Mouse (Mus musculus): ENCODE data around the gene Sco2.

The Sco2 gene

DNA sequence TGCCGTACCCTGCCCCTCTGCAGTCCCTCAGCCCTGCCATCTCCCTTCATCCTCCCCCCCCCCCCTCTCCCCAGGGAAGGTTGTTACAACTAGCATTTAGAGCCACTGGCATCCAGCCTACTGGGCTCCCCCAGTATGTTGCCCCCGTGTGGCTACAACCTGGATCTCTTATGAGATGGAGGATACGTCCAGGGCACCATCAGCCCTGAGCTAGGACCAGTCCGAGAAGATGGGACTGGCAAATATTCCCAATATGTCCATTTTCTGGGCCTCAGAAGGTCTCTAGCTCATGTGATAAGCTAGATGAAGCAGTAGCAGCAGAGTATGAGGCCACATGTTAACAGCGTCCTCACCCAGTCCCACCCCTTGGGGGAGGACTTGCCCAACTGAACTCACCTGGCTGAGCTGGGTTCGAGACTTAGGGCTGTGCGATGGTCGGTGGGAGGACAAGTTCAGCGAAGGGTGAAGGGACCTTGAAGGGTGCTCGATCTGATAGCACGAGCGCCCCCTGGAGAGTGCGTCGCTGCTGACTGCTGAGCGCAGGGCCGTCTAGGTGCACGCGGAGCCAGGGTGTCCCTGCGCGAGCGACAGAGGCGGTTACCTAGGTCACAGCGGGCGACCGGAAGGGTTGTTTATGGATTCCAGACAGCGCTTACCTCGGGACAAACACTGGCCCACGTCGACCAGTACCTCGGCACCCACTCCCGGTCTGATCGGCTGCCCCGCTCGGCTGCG is 452 bp downstream of the Sco2 start:
- DNase-seq (ENCODE audit: low spot score in 2 of 2): peak; percentile 67 to 87

DNA sequence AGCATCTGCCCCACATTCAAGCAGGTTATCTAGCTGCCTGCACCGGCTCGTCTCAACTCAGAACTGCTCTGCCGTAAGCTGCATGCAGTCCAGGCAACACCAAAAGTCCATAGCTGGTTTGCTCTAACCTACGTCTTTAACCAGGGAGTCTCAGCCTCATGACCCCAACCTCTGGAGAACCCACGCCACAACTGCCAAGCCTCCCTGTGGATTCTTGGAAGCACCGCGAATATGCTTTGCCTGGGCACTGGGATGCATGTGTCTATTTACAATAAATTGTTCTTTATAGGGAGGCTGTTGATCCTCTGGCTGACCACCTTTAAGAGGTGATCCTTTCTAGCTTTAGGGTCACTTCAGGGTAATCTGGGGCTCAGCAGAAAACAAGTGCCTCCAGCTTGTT is 1.1 kb downstream of the Sco2 start:
- DNase-seq (ENCODE audit: low spot score in 2 of 2): no peak

DNA sequence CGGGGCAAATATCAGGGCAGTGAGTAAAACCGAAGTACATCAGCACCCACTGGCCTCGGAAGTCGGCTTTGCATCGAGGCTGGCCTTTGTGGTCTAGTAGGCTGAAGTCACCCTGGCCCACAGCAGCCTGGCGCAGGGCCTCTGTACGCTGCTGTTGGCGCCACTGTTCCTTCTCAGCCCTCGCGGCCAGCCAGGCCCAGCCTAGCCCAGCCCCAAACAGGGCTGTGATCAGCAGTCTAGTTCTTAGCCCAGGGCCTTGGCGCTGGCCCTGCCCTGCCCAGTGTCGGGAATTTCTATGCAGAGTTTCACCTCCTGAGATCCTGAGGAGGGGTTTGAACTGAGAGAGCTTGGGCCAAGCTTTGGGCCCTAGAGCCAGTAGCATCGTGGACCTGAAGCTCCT is 1.6 kb downstream of the Sco2 start:
- DNase-seq (ENCODE audit: low spot score in 2 of 2): no peak

DNA sequence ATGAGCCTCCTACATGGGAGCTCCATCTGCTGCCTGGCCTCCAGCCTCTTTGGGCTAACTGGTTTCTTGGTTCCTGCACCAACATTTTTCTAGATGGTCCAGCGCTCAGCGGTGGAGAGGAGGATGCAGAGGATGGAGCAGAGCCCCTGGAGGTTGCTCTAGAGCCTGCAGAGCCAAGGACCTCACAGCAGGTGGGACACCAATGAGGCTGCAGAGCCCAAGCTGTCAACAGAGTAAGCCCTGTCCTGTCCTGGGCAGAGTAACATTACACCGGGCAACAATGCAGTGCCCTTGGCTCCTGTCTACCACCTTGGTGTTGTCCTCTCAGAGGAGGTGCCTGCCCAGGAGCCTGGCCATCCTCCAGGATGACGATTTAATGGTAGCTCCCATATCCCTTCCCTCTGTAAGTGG is 8.5 kb downstream of the Sco2 start:
- DNase-seq (ENCODE audit: low spot score in 2 of 2): no peak

DNA sequence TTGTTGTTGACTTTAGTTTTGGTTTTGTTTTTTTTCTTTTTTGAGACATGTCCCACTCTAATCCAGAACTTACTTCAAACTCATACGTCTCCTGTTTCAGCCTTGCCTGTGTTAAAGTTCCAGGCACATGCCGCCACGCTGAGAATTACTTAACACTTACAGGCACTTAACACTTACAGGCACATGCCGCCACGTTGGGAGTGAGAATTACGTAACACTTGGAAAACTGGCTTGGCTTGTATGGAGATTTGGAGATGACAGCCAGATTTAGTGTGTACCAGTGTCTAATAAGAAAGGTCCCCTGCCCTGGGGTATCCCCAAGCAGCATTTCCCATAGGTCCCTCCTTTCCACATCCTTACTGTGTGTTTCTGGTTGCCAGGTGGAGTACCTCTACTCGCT is 10.6 kb downstream of the Sco2 start:
- DNase-seq (ENCODE audit: low spot score in 2 of 2): no peak

DNA sequence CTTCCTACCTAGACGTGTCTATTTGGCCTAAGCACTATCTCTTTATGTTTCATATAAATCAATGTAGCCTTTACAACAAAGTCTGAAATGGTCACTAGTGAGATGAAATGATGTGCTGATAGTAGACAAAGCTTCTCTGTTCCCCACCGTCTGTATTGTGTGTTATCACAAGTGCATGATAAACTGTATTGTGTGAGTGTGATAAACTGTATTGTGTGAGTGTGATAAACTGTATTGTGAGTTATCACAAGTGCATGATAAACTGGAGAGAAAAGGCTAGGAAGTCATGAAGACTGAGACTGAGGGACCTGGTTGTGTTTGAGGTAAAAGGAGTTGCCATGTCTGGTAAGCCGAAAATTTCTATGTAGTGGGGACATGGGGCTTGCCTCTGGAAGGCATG is 14.9 kb downstream of the Sco2 start:
- DNase-seq (ENCODE audit: low spot score in 2 of 2): no peak

DNA sequence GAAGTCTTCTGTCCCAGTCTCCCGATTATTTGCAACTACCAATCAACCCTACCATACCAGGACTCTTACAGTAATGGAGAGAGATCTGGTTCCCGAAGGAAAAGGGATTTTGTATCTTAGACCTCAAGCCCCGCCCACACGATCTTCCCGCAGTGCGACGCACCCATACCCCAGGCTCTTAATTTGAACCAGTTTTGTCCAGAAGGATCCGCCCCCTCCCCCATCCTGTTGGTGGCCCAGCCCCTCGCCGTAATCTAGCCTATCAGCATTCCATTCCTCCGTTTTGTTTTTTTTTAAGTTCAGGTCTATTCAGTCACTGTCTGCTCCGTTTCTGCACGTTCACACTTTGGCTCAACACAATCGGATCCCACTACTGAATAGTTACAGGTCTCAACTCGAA is 17.3 kb downstream of the Sco2 start:
- DNase-seq (ENCODE audit: low spot score in 2 of 2): peak in 1 of 2 experiments; percentile 39

DNA sequence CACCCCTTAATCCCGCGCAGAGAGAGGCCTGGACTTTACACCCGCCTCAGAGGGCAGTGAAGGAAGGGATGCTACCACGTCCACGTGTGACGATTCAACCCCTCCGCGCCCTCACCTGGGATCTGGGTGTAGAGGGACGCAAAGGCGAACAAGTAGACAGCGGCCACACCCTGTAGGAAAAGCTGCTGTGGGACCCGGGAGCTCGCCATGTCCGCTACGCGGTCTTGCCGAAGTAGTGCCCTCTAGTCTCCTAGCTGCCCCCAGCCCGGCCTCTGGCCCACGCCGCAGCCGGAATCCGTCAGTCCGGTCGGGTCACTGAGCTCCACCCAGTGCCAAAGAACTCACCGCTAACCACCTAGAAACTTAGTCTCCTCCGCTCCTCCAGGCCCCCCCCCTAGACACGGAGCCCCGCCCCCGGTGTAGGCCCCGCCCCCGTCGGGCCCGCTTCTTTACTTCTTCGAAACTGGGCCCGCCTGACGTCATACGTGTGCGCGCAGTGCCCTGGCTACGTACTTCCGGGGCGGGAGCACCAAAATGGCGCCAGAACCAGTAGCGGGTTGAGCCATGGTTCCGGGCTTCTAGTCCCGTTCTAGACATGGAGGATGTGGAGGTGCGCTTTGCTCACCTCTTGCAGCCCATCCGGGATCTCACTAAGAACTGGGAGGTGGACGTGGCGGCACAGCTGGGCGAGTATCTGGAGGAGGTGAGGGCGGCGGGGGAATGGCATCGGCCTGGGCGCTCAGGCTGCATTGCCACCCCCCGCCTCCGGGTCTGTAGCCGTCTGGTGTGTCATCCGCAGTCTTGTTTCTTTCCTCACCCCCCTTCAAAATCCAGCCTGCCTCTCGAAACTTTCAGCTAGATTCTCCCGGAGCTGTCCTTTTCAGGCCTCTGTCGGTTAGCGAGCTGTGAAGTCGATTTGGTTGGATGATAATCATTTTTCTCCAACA is 18.1 kb downstream of the Sco2 start, which contains the start of the genes Lmf2 and Ncaph2:
TSS of gene Lmf2 (minus strand) at position 419 of the 947 bp plus-strand sequence.
TSS of gene Ncaph2 (plus strand) at position 479 of the 947 bp plus-strand sequence.
- peak; percentile 79 to 94 for DNase-seq (ENCODE audit: low spot score in 2 of 2)

DNA sequence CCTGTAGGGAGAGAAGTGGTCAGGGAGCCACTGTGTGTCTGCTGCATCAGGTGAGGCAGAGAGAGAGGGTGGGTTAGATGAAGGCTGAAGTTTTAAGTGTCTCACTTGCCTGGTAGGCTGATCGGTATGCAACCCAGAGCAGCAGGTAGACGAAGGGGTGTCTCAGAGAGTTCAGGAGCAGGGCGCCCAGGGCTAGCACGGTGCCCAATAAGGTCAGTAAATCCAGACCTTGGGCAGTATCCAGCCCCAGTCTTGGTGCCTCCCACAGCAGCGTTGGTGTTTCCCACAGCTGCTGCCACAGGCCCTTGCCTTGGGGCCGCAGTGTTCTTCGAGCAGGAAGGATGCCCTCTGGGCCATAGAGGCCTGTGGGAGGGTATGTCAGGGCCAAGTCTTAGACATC is 19.2 kb downstream of the Sco2 start:
- no peak for DNase-seq (ENCODE audit: low spot score in 2 of 2)

DNA sequence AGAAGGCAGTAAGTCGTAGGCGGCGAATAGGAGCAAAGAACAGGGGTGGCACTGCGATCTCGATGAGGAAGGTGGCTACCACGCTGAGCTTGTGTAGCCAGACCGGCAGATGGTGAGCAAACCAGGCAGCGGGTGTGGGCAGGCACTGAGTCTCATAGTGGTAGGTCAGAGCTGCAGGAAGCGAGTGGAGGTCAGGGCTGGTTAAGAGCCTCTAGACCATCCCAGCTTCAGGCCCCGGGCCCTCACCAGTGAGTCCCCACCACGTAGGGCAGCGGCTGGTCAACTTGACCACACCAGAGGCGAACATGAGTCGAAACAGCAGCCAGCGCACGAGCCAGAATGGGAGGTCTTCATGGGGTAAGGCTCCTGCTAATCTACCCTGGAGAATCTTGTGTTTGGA is 19.8 kb downstream of the Sco2 start:
- DNase-seq (ENCODE audit: low spot score in 2 of 2): no peak

DNA sequence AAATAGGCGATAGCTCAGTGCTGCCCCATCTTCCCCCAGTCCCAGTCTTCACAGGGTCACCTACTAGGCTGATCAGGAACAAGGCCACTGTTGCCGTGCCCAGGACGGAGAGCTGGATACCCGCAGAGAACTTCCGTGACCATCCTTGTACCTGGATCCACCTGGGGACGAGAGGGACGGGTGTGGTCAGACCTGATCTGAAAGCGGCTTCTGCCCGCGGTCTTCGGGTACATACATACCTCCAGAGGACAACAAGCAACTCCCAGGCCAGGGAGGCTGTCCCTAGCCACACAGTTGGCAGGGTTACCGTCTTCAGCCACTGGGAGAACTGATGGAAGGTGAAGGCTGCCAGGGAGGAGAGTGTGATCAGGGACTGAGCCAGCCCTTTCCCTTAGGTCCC is 20.9 kb downstream of the Sco2 start:
- DNase-seq (ENCODE audit: low spot score in 2 of 2): no peak

DNA sequence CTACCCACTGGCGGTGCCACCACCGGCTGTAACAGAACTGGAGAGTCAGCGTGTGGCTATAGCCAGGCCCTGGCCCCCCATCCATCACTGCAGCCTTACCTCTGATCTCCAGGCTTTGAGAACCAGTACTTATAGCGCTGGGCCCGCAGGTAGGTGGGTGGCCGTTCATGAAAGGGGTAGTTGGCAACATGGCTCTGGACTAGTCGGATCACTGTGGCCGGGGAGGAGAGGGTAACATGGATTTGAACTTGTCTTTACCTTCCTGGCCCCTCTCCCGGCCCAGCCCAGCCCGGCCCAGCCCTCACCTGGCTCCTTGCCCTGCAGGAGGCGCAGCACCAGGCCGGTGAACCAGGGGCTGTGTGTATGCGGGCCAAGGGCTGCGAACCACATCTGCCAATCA is 21.6 kb downstream of the Sco2 start:
- DNase-seq (ENCODE audit: low spot score in 2 of 2): no peak

DNA sequence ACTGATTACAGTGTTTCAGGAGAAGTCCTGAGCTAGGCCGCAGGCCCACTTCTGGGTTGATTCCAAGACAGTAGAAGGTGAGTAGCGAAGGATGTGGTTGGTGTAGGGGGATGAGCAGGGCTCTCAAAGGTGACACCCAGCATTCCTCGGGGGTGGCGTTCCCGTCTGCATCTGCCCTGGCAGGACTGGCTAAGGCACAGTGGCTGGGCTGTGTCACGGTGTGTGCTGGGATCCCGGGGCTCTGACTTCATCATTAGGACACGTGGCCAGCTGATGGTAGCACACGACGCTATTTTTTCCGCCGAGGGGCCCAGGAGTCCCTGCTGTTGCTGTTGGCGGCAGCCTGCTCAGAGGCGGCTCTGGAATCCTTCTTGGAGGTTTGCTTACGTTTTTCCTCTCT is 22.3 kb downstream of the Sco2 start:
- DNase-seq (ENCODE audit: low spot score in 2 of 2): no peak

DNA sequence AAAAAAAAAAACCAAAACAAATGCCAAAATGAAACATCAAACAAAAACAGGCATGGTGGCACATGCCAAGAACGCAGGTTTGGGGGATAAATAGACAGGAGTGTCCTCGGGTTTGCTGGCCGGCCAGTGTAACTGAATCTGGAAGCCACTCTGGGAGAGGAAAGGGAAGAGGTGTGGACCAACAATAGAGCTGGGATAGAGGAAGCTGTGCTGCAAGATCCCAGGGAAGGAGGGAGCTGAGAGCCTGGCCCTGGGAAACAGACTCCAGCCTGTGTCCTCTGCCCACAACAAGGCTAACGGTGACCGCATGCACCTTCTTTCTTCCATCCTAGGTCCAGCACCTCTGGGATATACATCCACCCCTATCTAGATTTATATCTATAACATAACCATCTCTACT is 23.2 kb downstream of the Sco2 start:
- DNase-seq (ENCODE audit: low spot score in 2 of 2): no peak

DNA sequence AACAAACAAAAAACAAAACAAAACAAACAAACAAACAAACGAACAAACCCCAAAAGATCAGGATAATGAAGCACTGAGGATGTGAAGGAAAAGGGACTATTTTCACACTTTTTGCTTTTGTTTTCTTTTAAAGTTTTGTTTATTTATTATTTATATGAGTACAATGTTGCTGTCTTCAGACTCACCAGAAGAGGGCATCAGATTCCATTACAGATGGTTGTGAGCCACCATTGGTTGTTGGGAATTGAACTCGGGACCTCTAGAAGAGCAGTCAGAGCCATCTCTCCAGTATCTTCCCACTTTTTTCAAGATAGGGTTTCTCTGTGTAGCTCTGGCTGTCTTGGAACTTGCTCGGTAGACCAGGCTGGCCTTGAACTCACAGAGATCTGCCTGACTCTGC is 30.3 kb downstream of the Sco2 start:
- no peak for DNase-seq (ENCODE audit: low spot score in 2 of 2)

DNA sequence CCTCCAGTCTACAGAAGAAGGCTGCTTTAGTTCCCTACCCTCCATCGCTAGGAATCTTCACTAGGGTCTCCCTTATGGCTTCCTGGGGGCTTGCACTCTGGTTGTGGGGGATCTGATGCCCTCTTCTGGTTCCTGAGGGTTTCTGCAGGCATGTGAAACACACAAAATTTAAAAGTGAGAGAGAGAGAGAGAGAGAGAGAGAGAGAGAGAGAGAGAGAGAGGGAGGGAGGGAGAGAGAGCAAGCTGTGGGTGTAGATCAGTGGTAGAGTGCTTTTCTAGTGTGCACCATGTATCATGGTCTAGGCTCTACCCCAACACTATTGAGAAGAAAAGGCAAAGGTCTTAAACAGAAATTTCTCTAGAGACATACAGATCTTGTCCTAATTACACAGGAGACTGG is 32.0 kb downstream of the Sco2 start:
- DNase-seq (ENCODE audit: low spot score in 2 of 2): no peak

DNA sequence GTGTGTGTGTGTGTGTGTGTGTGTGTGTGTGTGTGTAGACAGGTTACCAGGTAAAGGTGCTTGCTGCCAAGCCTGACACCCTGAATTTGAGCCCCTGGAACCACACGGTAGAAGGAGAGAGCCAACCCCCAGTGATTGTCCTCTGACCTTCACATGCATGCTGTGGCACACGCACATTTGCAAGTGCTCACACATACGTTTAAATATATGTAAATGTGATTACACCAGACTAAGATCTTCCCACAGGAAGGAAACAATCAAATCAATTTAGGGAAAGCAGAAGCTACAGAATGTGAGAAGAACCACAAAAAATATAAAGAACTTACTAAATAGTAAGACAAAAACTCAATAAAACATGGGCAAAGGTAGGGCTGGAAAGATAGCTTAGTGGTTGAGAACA is 33.5 kb downstream of the Sco2 start:
- DNase-seq (ENCODE audit: low spot score in 2 of 2): no peak

DNA sequence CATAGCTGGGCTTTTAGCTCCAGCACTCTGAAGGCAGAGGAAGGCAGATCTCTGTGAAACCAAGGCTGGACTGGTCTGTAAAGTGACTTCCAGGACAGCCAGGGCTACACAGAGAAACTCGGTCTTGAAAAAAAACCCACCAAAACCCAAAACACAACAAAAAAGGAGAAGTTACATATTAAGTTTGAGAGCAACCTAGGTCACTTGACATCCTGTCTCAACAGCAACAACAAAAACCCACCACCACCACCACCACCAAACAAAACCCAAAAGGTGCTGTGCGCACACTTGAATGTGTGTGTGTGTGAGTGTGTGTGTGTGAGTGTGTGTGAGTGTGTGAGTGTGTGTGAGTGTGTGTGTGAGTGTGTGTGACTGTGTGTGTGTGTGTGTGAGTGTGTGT is 34.0 kb downstream of the Sco2 start:
- no peak for DNase-seq (ENCODE audit: low spot score in 2 of 2)

DNA sequence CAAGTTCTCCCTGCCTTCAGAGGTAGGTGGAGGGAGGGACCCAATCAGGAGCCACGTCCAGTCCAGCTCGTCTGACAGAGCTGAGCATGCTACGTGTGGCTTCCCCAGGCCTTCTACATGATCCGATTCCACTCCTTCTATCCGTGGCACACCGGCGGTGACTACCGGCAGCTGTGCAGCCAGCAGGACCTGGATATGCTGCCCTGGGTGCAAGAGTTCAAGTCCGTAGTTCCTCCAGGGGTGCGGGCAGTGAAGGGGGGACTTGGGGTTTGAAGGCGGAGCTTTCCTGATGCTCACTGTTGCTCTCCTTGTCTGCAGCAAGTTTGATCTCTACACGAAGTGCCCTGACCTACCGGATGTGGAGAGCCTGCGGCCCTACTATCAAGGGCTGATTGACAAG is 37.2 kb downstream of the Sco2 start:
- no peak for DNase-seq (ENCODE audit: low spot score in 2 of 2)

DNA sequence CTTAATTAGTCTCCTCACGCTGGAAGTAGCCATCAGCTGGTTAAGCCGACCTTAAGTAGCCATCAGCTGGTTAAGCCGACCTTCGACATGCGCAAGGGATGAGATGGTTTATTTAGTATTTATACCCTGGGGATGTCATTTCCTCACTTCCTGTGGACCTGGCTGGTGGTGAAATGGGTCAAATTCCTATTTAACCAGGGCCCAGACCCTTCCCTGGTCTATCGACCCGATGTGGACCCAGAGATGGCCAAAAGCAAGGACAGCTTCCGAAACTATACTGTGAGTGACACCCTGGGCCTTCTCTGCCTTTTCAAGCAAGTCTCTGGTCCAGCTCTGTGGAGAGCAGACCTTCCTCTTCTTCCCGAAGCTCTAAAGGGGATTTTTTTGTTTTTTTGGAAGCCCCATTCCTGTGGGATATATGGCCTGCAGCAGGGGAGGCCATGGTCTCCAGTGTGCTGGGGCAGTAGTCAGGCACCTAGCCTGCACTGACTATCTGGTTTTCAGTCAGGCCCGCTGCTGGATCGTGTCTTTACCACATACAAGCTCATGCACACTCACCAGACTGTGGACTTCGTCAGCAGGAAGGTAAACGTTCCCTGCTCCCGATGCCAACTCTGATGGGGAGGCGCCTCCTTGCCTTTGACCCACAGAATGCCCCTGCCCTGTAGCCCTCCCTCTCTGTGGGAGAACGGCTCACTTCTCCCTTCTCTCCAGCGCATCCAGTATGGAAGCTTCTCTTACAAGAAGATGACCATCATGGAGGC is 38.7 kb downstream of the Sco2 start:
- no peak for DNase-seq (ENCODE audit: low spot score in 2 of 2)

DNA sequence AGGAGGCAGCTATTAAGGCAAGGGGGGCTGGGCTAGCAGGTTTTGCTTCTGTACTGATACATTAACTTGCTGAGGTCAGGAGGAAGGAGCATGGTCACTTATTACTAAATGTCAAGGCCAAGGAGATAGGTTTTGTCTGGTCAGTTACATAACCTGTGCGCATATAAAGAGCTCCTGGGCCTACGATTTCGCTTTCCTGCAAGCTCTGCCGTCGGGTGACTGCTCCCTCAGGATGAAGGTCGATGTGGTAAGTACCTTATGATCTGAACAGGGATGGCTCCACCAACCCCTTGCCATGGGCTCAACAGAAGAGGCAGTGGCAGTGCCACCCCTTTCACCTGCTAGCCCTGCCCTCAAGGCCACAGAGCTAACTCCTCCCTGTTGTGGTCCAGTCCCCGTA is 39.4 kb downstream of the Sco2 start, which contains the start of gene Miox:
TSS of gene Miox (plus strand) at position 128 of the 400 bp plus-strand sequence.
- DNase-seq (ENCODE audit: low spot score in 2 of 2): no peak

DNA sequence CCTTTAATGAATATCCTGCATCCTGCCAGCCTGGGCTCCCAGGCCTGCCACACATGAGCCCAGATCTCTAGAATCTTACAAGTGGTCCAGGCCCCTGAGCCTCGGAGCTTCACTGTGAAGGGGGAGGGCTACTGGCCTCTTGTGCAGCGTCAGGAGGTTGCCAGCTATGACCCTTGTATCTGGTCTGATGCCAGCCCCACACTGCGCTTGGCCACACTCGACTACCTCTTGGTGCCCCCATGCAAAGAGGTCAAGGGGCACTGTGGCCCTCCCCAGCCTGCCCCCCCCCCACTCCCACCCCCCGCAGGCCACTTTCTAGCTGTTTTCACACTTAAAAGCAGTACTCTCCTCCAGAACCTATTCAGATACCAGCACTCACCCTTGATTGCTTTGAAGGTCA is 47.2 kb downstream of the Sco2 start:
- DNase-seq (ENCODE audit: low spot score in 2 of 2): no peak
